Mouse (Mus musculus): ENCODE data around the gene Nat8f6. TPM values are rescaled to one million over a fixed set of nuclear protein-coding genes. Genes with fewer than 3 reads are reported as not detected.
"Not testable (repeated sequence)": the region's sequence is repeated elsewhere in the genome, so short reads cannot be mapped to it uniquely, and the experiment has no call there.

Nat8f6 gene
- polyA plus RNA-seq, 1 experiment from 2014 or later: not detected

DNA sequence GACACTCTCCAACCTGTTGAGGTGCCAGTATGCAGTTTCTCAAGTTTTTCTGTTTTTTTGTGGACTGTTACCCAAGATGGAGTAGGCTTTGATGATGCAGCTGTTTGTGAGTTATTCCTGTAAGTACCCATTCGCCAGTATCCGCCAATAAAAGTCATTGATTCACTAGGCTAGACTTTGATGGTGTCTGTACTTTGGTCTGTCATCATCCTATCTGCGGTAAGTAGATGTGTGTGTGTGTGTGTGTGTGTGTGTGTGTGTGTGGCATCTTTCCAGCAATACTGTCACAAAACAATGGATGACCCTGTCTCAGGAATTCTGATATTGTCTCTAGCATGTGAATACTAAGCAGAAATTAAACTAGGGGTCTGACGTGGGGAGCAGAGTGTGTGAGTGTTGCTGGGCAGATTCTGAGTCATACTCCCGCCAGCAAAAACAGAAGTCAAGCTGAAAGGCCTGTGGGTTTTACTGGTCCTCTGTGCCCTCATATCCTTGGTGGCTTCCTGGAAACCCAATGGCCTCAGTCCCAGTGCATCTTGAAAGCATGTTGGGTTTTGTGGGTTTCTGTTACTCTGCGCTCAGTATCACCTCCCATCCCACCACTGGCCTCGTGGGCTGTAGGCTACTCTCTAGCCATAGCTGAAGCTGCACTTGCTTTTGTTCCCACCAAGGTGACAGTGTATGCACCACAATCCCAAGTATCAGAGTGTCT lies 30.5 kb upstream of the Nat8f6 start:
- no peaks in the 10 kb centered on the region for H3K9me3 ChIP-seq
- no peak overlapping the region for H3K27ac ChIP-seq (replicated peaks)
- H3K36me3 ChIP-seq: no peaks in the 10 kb centered on the region
- H3K9ac ChIP-seq (replicated peaks): no peak overlapping the region
- no peak overlapping the region for H3K4me2 ChIP-seq (replicated peaks)
- H3K4me1 ChIP-seq: peaks cover 10% of the 10 kb centered on the region
- H3K4me3 ChIP-seq: no peak overlapping the region
- WGBS: 88% methylated on average over 7 of the region's 7 CpGs
- no peaks in the 10 kb centered on the region for H3K27me3 ChIP-seq
- no peak for ATAC-seq (replicated peaks)

DNA sequence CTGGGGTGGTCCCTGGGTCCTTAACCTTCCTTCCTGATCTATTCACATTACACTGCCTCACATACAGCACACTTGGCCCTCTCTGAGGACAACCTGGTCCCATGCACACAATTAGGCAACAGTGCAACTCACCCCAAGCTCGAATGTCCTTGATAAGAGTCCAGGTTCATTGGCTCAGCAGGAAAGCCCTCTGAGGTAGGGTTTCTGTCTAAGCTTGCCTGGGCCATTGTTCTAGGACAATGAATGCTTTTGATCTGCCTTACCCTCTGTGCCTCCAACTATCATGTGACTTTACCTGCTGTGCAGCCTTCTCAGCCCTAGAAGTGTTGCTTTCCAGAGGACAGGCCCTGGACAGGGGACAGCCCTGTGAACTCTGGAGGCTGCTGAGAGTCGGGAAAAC lies 28.5 kb upstream of the Nat8f6 start:
- Histone ChIP-seq H3K9ac (replicated peaks) (no peak overlapping the region), H3K4me2 (replicated peaks) (no peak overlapping the region), H3K4me3 (no peak overlapping the region), H3K27ac (replicated peaks) (no peak overlapping the region), H3K4me1 (peaks cover 10% of the 10 kb centered on the region), H3K9me3 (no peaks in the 10 kb centered on the region), H3K27me3 (no peaks in the 10 kb centered on the region), H3K36me3 (no peaks in the 10 kb centered on the region)
- WGBS: 8% methylated on average over 2 of the region's 2 CpGs
- ATAC-seq (replicated peaks): no peak

DNA sequence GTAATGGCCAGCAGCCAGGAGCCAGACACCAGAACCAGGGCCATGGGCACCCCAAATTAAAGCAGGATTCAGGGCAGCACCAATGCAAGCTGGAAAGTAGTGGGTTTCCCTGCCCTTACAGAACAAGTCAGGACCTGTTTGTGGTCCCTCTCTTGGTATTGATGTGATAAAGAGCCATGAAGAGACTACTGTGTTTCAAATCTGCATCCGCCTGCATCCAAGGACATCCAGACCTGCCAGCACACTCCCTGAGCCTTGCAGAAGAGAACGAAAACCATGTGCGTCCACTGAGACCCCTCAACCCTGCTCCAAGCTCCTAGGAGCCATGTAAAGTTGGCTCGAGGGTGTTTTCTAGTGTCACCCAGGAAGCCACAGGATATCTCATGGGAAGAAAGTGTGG lies 27.4 kb upstream of the Nat8f6 start:
- H3K4me3 ChIP-seq: no peak overlapping the region
- no peaks in the 10 kb centered on the region for H3K27me3 ChIP-seq
- H3K36me3 ChIP-seq: no peaks in the 10 kb centered on the region
- H3K27ac ChIP-seq (replicated peaks): no peak overlapping the region
- 92% methylated on average over 4 of the region's 4 CpGs for WGBS
- H3K4me2 ChIP-seq (replicated peaks): no peak overlapping the region
- no peaks in the 10 kb centered on the region for H3K9me3 ChIP-seq
- peaks cover 10% of the 10 kb centered on the region for H3K4me1 ChIP-seq
- ATAC-seq (replicated peaks): no peak
- H3K9ac ChIP-seq (replicated peaks): no peak overlapping the region

DNA sequence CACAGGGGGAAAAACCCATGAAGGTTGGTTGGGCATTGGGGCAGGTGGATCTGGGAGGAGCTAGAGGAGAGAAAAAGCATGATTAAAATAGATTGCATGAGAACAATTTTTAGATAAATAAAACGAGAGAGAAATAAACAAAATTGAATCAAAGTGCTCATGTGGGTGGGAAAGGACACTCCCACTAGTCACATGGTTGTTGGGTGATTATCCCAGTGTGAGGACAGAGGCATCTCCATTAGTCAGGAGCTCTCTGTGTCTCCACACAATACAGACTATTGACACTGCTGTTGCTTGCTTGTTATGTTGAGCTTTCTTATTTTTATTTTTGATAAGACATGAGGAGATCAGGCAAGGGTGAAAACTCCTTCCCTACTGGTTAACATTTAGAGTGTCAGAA lies 26.2 kb upstream of the Nat8f6 start:
- Histone ChIP-seq H3K9me3 (no peaks in the 10 kb centered on the region), H3K9ac (replicated peaks) (no peak overlapping the region), H3K4me2 (replicated peaks) (no peak overlapping the region), H3K27me3 (no peaks in the 10 kb centered on the region), H3K4me1 (peaks cover 10% of the 10 kb centered on the region), H3K27ac (replicated peaks) (no peak overlapping the region), H3K4me3 (no peak overlapping the region), H3K36me3 (no peaks in the 10 kb centered on the region)
- ATAC-seq (replicated peaks): no peak
- WGBS: 39% methylated on average over 1 of the region's 1 CpGs

DNA sequence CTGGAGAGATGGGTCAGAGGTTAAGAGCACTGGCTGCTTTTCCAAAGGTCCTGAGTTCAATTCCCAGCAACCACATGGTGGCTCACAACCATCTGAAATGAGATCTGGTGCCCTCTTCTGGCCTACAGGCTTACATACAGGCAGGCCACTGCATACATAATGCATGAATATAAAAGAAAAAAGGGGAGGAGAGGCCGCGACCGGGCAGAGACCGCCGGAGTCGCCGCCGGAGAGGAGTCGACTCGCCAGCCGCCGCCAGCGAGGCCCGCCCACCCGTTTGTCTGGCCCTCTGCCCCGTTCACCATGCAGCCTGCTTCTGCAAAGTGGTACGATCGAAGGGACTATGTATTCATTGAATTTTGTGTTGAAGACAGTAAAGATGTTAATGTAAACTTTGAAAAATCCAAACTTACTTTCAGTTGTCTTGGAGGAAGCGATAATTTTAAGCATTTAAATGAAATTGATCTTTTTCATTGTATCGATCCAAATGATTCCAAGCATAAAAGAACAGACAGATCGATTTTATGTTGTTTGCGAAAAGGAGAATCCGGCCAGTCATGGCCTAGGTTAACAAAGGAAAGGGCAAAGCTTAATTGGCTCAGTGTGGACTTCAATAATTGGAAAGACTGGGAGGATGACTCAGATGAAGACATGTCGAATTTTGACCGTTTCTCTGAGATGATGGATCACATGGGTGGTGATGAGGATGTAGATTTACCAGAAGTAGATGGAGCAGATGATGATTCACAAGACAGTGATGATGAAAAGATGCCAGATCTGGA lies 23.1 kb upstream of the Nat8f6 start:
- not testable (repeated sequence) for H3K27me3 ChIP-seq; H3K36me3 ChIP-seq; H3K9ac ChIP-seq (replicated peaks); H3K9me3 ChIP-seq; H3K27ac ChIP-seq (replicated peaks); H3K4me3 ChIP-seq; ATAC-seq (replicated peaks); H3K4me2 ChIP-seq (replicated peaks)
- H3K4me1 ChIP-seq: peaks cover 10% of the 10 kb centered on the region
- 74% methylated on average over 25 of the region's 25 CpGs for WGBS

DNA sequence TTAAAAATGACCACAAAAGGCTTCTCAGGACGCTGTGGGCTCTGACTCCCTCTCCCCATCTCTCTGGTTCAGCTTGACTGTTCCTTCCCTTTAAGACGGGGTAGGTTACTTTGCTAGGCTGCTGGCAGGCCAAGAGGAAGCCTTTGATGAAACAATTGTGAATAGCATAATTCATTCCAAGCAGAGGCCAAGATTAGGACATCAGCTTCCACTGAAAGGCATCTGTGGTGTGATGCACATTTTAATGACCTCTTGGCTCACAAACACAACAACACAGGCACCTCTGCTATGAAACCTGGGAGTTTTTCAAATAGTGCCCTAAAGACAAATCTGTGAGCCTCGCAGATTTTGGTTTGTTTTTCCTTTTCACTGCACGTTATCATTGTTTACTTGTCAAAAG lies 19.2 kb upstream of the Nat8f6 start:
- H3K9me3 ChIP-seq: no peaks in the 10 kb centered on the region
- no peak overlapping the region for H3K4me3 ChIP-seq
- H3K27ac ChIP-seq (replicated peaks): no peak overlapping the region
- H3K27me3 ChIP-seq: no peaks in the 10 kb centered on the region
- ATAC-seq (replicated peaks): 0 out of 2 replicates have a peak, but pooled peaks have one; percentile 11
- H3K36me3 ChIP-seq: no peaks in the 10 kb centered on the region
- peaks cover 7% of the 10 kb centered on the region; the same call in 1 of the 2 replicates for H3K4me1 ChIP-seq
- WGBS: 13% methylated on average over 4 of the region's 4 CpGs
- H3K4me2 ChIP-seq (replicated peaks): no peak overlapping the region
- H3K9ac ChIP-seq (replicated peaks): no peak overlapping the region

DNA sequence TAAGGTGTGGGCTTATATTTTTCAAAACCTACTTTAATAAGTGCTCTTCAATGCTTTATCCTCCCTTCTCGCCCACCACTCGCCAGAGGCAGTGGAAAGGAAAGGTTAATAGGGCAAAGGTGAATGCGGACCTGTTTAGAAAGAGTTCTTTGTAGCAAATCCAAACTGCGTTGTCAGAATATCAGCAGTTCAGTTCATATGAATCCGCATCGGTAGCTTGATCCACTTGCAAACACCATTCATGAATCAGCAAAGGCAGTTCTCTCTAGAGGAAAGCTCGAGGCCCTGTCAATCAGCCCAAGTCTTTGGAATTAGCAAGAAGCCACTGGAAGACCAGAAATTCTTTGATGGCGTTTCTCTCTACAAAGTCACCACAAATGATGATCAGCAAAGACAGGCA lies 17.9 kb upstream of the Nat8f6 start:
- H3K27me3 ChIP-seq: no peaks in the 10 kb centered on the region
- H3K4me3 ChIP-seq: no peak overlapping the region
- H3K36me3 ChIP-seq: no peaks in the 10 kb centered on the region
- H3K9me3 ChIP-seq: no peaks in the 10 kb centered on the region
- H3K9ac ChIP-seq (replicated peaks): no peak overlapping the region
- no peak overlapping the region for H3K4me2 ChIP-seq (replicated peaks)
- WGBS: 25% methylated on average over 8 of the region's 8 CpGs
- H3K27ac ChIP-seq (replicated peaks): no peak overlapping the region
- peaks cover 7% of the 10 kb centered on the region; the same call in 1 of the 2 replicates for H3K4me1 ChIP-seq
- no peak for ATAC-seq (replicated peaks)

DNA sequence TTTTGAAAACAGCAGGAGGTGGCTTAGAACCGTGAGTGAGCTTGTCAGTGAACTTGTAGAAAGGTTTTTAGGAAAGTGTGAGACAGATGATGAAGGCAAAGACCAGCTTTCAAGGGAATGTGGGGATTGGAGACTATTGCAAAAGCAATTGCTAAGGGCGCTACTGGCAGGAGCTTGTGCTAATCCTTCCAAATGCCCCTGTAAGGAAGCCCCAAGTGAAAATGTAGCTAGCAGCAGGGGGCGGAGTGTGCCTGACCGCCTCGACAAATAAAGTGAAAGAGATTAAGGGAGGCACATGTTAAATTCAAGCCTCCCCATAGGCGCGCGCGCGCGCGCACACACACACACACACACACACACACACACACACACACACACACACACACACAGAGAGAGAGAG lies 16.6 kb upstream of the Nat8f6 start:
- not testable (repeated sequence) for H3K27me3 ChIP-seq; H3K4me1 ChIP-seq; ATAC-seq (replicated peaks); H3K4me3 ChIP-seq; H3K27ac ChIP-seq (replicated peaks); H3K4me2 ChIP-seq (replicated peaks); H3K36me3 ChIP-seq; H3K9me3 ChIP-seq; H3K9ac ChIP-seq (replicated peaks)
- WGBS: 6% methylated on average over 12 of the region's 12 CpGs

DNA sequence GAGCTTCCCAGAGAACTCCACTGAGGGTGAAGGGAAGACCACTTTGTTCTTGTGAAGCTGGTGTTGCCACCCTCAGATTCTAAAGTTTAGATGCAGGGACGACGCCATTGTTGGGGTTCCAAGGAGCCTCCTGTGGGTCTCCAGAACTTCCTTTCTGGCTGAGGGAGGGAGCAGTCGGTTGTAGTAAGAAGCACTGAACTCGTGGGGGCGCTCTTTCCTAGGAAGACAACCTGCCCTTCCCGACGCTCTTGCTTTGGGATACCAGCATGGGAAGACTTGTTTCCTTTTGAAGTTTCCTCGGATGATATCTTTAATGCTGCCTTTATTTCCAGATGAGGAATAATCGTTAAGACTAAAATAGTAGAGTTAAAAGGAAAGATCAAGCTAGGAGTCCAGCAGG lies 16.1 kb upstream of the Nat8f6 start:
- not testable (repeated sequence) for H3K9me3 ChIP-seq; ATAC-seq (replicated peaks); H3K4me2 ChIP-seq (replicated peaks); H3K27ac ChIP-seq (replicated peaks); H3K9ac ChIP-seq (replicated peaks); H3K27me3 ChIP-seq; H3K36me3 ChIP-seq; H3K4me1 ChIP-seq; H3K4me3 ChIP-seq
- 14% methylated on average over 9 of the region's 9 CpGs for whole genome bisulfite sequencing

DNA sequence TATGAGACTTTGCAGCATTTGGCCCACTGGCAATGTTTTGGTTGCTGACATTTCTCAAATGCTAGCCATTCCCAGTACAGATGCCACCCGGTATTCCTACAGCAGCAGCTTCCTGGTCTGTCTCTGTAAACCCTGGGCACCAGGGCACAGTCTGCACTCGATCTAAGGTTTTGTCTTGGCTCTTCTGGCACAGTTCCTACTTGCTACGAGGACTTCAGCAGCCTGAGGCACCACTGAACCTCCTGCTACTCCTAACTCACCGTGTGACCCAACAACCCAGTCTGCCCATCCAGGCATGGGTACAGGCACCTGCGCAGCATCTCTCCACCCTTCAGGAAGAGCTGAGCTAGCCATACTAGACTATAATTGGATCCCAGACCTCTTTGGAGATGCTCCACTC lies 15.3 kb upstream of the Nat8f6 start:
- not testable (repeated sequence) for H3K4me3 ChIP-seq; H3K9me3 ChIP-seq; H3K9ac ChIP-seq (replicated peaks); H3K27me3 ChIP-seq; H3K36me3 ChIP-seq; H3K4me1 ChIP-seq; H3K27ac ChIP-seq (replicated peaks); H3K4me2 ChIP-seq (replicated peaks); ATAC-seq (replicated peaks)
- 73% methylated on average over 5 of the region's 5 CpGs for WGBS

DNA sequence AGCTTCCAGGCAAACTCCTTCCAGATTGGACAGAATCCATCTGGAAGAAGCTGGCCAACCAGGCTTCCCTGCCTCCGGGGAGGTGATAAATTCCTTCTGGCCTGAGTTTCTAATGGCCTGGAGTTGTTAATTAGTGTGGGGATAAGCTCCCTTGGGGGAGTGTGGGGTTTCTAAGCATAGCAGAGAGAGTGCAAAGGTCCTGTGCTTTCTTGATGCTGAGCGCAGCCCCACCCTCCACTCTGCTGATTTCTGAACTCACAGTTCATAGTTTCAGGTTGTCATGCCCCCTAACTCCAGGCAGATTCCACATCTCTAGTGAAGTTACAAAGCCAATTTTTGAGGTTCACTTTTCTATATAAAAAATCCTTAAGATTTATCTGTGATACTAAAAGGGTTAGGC lies 14.3 kb upstream of the Nat8f6 start:
- not testable (repeated sequence) for H3K36me3 ChIP-seq; H3K4me3 ChIP-seq; H3K9ac ChIP-seq (replicated peaks); H3K27me3 ChIP-seq; H3K27ac ChIP-seq (replicated peaks); H3K9me3 ChIP-seq; H3K4me1 ChIP-seq; ATAC-seq (replicated peaks); H3K4me2 ChIP-seq (replicated peaks)
- 65% methylated on average over 1 of the region's 2 CpGs for WGBS

DNA sequence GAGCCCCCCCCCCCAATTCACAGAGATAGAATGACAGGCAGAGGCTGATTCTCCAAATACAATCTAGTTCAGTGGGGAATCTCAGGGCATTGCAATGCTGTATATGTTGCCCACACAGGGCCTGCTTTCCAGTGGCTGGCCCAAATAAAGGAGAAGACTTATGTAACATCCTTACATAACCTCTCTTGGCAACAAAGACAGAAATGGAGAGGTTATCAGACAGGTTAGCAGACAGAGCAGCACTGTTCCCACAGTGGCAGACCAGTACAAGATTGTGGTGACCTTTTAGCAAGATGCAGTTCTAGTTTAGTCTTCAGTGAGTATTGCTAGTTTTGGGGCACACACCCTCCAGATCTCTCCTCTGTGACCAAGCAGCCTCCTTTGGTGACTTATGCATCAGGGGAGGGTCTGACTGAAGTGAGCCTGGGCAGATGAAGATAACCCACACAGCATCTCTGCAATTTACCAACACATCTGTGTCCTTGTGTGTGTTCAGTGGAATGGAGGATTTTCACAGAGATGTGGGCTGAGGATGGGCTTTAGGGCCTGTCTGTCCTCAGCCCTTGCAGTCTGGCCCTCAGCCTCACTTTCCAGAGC lies 13.8 kb upstream of the Nat8f6 start:
- not testable (repeated sequence) for H3K36me3 ChIP-seq; H3K4me1 ChIP-seq; H3K4me2 ChIP-seq (replicated peaks); H3K27ac ChIP-seq (replicated peaks); H3K9ac ChIP-seq (replicated peaks); H3K4me3 ChIP-seq; H3K27me3 ChIP-seq; ATAC-seq (replicated peaks); H3K9me3 ChIP-seq

All from forebrain, embryonic 15.5 days (tissue).